Mouse (Mus musculus) embryonic facial prominence, embryonic 15.5 days (tissue): ENCODE measurements around the gene Eomes. TPM values are rescaled to one million over a fixed set of nuclear protein-coding genes. Genes with fewer than 3 reads are reported as not detected.

Experiments
- ATAC-seq: fragments of 200-750 bp; cut with Nextera tagmentation; 2 replicates; pipeline ENCODE4 v1.8.0; 2017; ENCODE audit warnings: low read depth, moderate TSS enrichment; ENCODE audit not compliant: insufficient number of reproducible peaks, low FRiP score, low TSS enrichment
- H3K27ac ChIP-seq: fragments of 300-500 bp; sonication (generic); replicated peaks from 2 replicates; pipeline ENCODE4 v1.5.1; 2015; ENCODE audit warnings: mild to moderate bottlenecking, inconsistent platforms
- H3K27me3 ChIP-seq: fragments of 300-500 bp; sonication (generic); 2 replicates; pipeline ENCODE4 v1.6.1; 2015; ENCODE audit warnings: inconsistent platforms
- H3K36me3 ChIP-seq: fragments of 300-500 bp; sonication (generic); 2 replicates; pipeline ENCODE4 v1.6.1; 2015; ENCODE audit warnings: mild to moderate bottlenecking, inconsistent platforms
- H3K4me1 ChIP-seq: fragments of 300-500 bp; sonication (generic); 2 replicates; pipeline ENCODE4 v1.6.1; 2015; ENCODE audit warnings: inconsistent platforms
- H3K4me2 ChIP-seq: fragments of 300-500 bp; sonication (generic); replicated peaks from 2 replicates; pipeline ENCODE4 v1.6.1; 2015; ENCODE audit warnings: mild to moderate bottlenecking, inconsistent platforms
- H3K4me3 ChIP-seq: fragments of 300-500 bp; sonication (generic); replicated peaks from 2 replicates; pipeline ENCODE4 v1.5.1; 2015; ENCODE audit warnings: mild to moderate bottlenecking, inconsistent platforms
- H3K9ac ChIP-seq: fragments of 300-500 bp; sonication (generic); 2 replicates; pipeline ENCODE4 v1.6.1; 2015; ENCODE audit warnings: inconsistent platforms
- H3K9me3 ChIP-seq: fragments of 300-500 bp; sonication (generic); replicated peaks from 2 replicates; pipeline ENCODE4 v1.6.1; 2016; ENCODE audit warnings: inconsistent platforms
- WGBS: fragments of 180-500 bp; shearing (Covaris S2); methylation state at CpG from one replicate; pipeline ENCODE4 v1.1.7; 2015; 5-methylcytosine and 5-hydroxymethylcytosine counted together
- polyA plus RNA-seq: library from polyadenylated mRNA; unstranded; fragments of >200 nt; fragmentation: Nextera tagmentation; extraction: Ambion mirVana; gene quantifications from 2 replicates; pipeline ENCODE4 v1.2.1, GENCODE M21; 2015

Eomes gene
- polyA plus RNA-seq, 1 experiment from 2014 or later: not detected

GRCm38 (mm10) chr9:118520011-118520410, 42.0 kb downstream of the Eomes start:
- H3K4me1 ChIP-seq: peaks cover 20% of the 10 kb centered on the region
- no peak overlapping the region for H3K27ac ChIP-seq
- no peaks in the 10 kb centered on the region for H3K27me3 ChIP-seq
- WGBS: 45% methylated on average over 8 of the region's 8 CpGs
- no peaks in the 10 kb centered on the region for H3K9me3 ChIP-seq
- peaks cover 23% of the 10 kb centered on the region for H3K36me3 ChIP-seq
- H3K4me2 ChIP-seq: no peak overlapping the region
- H3K4me3 ChIP-seq: no peak overlapping the region
- no peak overlapping the region for H3K9ac ChIP-seq
- ATAC-seq: no peak

DNA sequence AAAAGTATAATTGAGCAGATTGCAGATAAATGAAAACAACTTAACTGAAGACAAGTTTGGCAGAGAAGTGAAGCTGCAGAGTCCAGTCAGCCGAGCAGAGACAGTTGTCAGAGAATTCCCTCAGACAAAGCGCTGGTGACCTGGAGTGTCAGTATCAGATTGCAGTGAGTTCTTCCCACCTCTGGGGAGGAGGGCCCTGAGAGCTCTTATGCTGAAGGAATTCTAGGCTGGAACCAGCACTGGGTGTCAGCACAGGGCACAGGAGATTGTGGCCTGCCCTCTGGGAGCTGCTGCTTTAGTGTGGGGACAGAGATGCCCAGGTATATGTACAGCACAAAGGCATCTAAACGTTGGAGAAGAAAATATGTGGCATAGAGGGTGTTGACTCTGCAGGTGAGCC, 42.8 kb downstream of the Eomes start:
- whole genome bisulfite sequencing: 34% methylated on average over 3 of the region's 3 CpGs
- Histone ChIP-seq H3K4me3 (no peak overlapping the region), H3K27me3 (no peaks in the 10 kb centered on the region), H3K36me3 (peaks cover 22% of the 10 kb centered on the region), H3K4me2 (no peak overlapping the region), H3K4me1 (peaks cover 20% of the 10 kb centered on the region), H3K27ac (no peak overlapping the region), H3K9ac (no peak overlapping the region), H3K9me3 (no peaks in the 10 kb centered on the region)
- ATAC-seq: no peak

DNA sequence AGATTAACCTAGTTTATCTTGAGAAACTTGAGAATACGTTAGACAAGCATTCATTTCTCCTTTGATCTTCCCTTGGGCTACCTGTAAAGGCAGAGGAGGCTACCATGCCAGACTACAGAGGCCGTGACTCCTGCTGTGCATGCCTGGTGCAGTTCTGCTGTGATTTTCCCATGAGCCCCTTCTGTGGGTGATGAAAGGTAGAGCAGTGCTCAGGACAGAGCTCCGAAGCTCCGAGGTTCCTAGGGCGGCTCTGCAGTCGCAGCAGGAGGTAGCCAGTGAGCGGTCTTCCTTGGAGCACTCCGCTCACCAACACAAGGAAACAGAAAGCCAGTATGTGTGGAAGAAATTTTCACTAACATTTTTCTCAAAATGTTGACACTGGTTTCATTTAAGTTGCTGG, 43.6 kb downstream of the Eomes start:
- H3K9me3 ChIP-seq: no peaks in the 10 kb centered on the region
- peaks cover 20% of the 10 kb centered on the region for H3K4me1 ChIP-seq
- H3K4me3 ChIP-seq: no peak overlapping the region
- no peak overlapping the region for H3K9ac ChIP-seq
- no peak overlapping the region for H3K4me2 ChIP-seq
- no peak for ATAC-seq
- no peak overlapping the region for H3K27ac ChIP-seq
- peaks cover 24% of the 10 kb centered on the region for H3K36me3 ChIP-seq
- no peaks in the 10 kb centered on the region for H3K27me3 ChIP-seq
- WGBS: 77% methylated on average over 8 of the region's 8 CpGs

GRCm38 (mm10) chr9:118523738-118524137, 45.7 kb downstream of the Eomes start:
- H3K27me3 ChIP-seq: no peaks in the 10 kb centered on the region
- peaks cover 43% of the 10 kb centered on the region for H3K36me3 ChIP-seq
- H3K27ac ChIP-seq: no peak overlapping the region
- no peak overlapping the region for H3K9ac ChIP-seq
- no peaks in the 10 kb centered on the region for H3K9me3 ChIP-seq
- WGBS: 94% methylated on average over 11 of the region's 11 CpGs
- H3K4me3 ChIP-seq: no peak overlapping the region
- no peak overlapping the region for H3K4me2 ChIP-seq
- peaks cover 16% of the 10 kb centered on the region for H3K4me1 ChIP-seq
- no peak for ATAC-seq

- WGBS: 87% methylated on average over 18 of the region's 18 CpGs
- Histone ChIP-seq H3K27me3 (no peaks in the 10 kb centered on the region), H3K9ac (no peak overlapping the region), H3K9me3 (no peaks in the 10 kb centered on the region), H3K4me1 (no peaks in the 10 kb centered on the region), H3K4me3 (no peak overlapping the region), H3K36me3 (peaks cover 75% of the 10 kb centered on the region), H3K27ac (no peak overlapping the region), H3K4me2 (no peak overlapping the region)
- no peak for ATAC-seq
Observed at GRCm38 (mm10) chr9:118527056-118527455, 49.0 kb downstream of the Eomes start.

GRCm38 (mm10) chr9:118529783-118530182, 51.8 kb downstream of the Eomes start:
- WGBS: 85% methylated on average over 3 of the region's 3 CpGs
- no peaks in the 10 kb centered on the region for H3K4me1 ChIP-seq
- H3K9me3 ChIP-seq: no peaks in the 10 kb centered on the region
- H3K36me3 ChIP-seq: peaks cover 81% of the 10 kb centered on the region
- no peak overlapping the region for H3K4me3 ChIP-seq
- ATAC-seq: no peak
- H3K27ac ChIP-seq: no peak overlapping the region
- no peak overlapping the region for H3K9ac ChIP-seq
- no peak overlapping the region for H3K4me2 ChIP-seq
- no peaks in the 10 kb centered on the region for H3K27me3 ChIP-seq

GRCm38 (mm10) chr9:118530679-118531078, 52.7 kb downstream of the Eomes start:
- no peak overlapping the region for H3K4me3 ChIP-seq
- no peaks in the 10 kb centered on the region for H3K9me3 ChIP-seq
- WGBS: 82% methylated on average over 6 of the region's 6 CpGs
- no peak overlapping the region for H3K27ac ChIP-seq
- peaks cover 78% of the 10 kb centered on the region for H3K36me3 ChIP-seq
- H3K4me2 ChIP-seq: no peak overlapping the region
- H3K4me1 ChIP-seq: no peaks in the 10 kb centered on the region
- ATAC-seq: no peak
- H3K27me3 ChIP-seq: no peaks in the 10 kb centered on the region
- H3K9ac ChIP-seq: no peak overlapping the region

DNA sequence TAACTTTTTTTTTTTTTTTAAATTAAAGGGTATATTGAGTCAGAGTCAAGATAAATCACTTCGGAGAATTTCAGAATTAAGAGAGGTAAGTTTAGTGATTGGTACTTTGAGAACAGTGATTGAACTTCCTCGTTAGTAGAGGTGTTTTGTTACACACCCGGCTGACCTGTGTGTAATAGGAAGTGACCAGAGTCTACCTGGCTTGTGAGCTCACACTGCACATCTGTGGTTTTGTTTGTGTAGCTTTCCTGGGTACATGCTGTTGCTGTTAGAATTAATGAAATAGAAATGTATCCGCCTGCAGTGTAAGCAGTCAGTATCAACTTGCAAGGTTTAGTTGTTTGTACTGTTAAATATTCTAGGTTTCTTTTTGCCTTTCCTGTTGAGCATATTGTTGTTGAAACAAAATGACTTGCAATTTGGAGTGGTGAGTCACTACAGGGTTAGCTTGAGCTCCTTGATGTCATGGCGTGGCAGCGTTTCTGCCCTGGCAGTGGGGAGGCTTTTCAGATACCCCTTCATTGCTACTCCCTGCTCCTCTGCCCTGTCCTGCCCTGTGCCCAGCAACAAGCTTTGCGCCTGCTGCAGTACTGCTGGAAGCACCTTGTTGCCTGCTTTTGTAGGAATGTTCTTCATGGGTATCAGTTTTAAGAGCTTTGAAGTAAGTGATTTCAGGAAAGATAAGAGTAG, 54.6 kb downstream of the Eomes start:
- Histone ChIP-seq H3K4me1 (no peaks in the 10 kb centered on the region), H3K9ac (no peak overlapping the region), H3K4me2 (no peak overlapping the region), H3K4me3 (no peak overlapping the region), H3K9me3 (no peaks in the 10 kb centered on the region), H3K27me3 (no peaks in the 10 kb centered on the region), H3K36me3 (peaks cover 83% of the 10 kb centered on the region), H3K27ac (no peak overlapping the region)
- WGBS: 83% methylated on average over 7 of the region's 7 CpGs
- ATAC-seq: no peak

Other genes starting within 250 kb of the Eomes start
- gene Golga4, start 28.1 kb downstream of the Eomes start, polyA plus RNA-seq: 50.3 and 51.3 TPM in 2 replicates
- 14.7 and 16.1 TPM in 2 replicates for gene Itga9, start 128.5 kb downstream of the Eomes start, polyA plus RNA-seq